Mouse (Mus musculus) heart, adult 2 months (tissue): ENCODE results near the gene Tgm5.

Experiments
- CTCF ChIP-seq: fragments of 200-600 bp; IDR thresholded peaks from 2 replicates; pipeline ENCODE4 v1.8.1; 2022; ENCODE audit warnings: antibody characterized with exemption, mild to moderate bottlenecking, moderate library complexity
- EP300 ChIP-seq: fragments of 200-500 bp; IDR thresholded peaks from 2 replicates; pipeline ENCODE4 v1.6.1; 2011; ENCODE audit warnings: low read depth, low read length, control low read depth; ENCODE audit not compliant: insufficient read depth
- POLR2A ChIP-seq: fragments of 200-500 bp; IDR thresholded peaks from 2 replicates; pipeline ENCODE4 v1.6.1; 2011; ENCODE audit warnings: mild to moderate bottlenecking, low read depth, low read length, control low read depth; ENCODE audit not compliant: insufficient read depth

- TF ChIP-seq CTCF, result no peak
- no peak for TF ChIP-seq POLR2A
- TF ChIP-seq EP300, result no peak
Observed at GRCm38 (mm10) chr2:121127536-121127935, 41.9 kb upstream of the Tgm5 start.
